Mouse (Mus musculus) neutrophil, adult 59 days (primary cell): ENCODE measurements around the gene Epsti1. TPM values are rescaled to one million over a fixed set of nuclear protein-coding genes. Genes with fewer than 3 reads are reported as not detected.

ENCODE experiments used
- total RNA-seq, 2 experiments: library from RNA; stranded (reverse); gene quantifications; 1 replicate in 1 of 2; 2 replicates in 1 of 2; pipeline ENCODE4 v1.2.4; 2023

The Epsti1 gene
- 10 to 100 TPM; 19.9 to 21.1 TPM for total RNA-seq

DNA sequence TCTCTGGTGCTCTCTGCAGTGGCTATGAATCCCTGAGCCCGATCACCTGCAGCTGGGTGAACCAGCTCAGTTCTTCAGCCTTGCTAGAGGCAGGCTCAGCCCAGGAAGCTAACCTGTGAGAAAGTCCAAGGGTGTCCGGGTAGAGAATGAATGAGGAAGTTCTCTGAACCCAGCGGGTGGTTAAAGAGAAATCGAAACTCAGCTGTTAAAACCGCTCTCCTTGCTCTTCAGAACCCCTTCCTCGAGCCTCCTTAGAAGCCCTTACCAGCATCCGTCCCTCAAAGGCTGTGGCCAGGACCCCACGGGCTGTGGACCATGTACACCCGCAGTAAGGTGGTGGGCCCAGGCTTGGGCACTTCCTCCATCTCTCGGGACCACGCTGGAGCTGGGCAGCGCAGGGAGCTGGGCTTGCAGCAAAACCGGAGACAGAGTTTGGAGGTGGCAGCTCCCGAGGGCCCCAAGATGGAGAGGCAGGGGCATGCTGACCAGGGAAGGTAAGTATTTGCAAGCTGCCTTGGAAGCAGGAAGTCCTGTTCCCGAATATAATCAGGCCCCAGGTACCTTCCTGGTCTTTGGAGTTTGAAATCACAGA lies at the start of gene Epsti1:
TSS of gene Epsti1 (plus strand) at position 69 of the 592 bp plus-strand sequence.

DNA sequence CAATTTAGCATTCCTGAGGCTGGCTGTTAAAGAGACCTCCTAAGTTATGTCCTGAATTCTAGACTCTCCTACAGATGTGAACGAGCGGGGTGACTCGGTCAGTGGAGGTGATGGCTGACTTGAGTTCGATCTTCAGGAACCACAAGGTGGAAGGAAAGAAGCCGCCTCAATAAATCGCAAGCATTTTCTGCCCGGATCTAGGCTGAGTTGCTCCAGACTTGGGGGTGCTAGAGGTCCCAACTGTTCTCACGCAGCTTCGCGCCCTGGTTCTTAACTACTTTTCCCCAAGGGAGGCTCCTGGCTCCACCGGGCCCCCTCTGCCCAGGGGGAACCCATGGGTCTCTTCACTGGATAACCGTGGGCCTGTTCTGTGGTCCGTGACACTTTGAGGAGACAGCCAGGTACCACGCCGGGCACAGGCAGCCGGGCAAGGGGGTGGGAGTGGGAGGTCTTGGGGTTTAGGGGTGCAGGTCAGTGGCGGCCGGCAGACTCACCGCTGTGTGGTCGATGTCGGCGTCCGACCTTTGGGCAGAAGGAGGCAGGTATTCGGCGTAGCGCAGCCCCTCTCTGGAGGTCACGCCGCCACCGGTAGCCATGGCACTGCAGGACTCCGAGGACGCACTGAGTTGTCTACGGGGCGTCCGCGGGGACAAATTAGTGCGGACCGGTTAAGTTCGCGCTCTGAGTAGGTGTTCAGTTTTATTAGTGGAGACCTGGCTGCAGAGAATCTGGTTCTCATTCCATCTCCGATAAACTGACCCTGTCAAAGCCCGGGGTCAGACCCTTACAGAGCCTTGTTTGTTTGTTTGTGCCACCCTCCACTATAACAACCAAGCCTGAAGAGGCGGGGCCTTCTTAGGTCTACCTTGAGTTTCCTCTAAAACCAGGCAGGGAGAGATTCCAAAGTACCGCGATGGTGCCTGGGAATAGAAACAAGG lies 29.5 kb upstream of the Epsti1 start, which contains the start of gene Dnajc15:
TSS of gene Dnajc15 (minus strand) at position 822 of the 938 bp plus-strand sequence.

Other genes with a start within 250 kb of the Epsti1 start
- gene Dnajc15, start 29.1 kb upstream of the Epsti1 start, total RNA-seq, result 10 to 100 TPM; 22.9 to 23.4 TPM
- not detected for gene Fam216b, start 184.8 kb downstream of the Epsti1 start, total RNA-seq